Mouse (Mus musculus) liver, embryonic 14.5 days (tissue): Measurements from ENCODE around the gene Saa3.

Source experiments
- CTCF ChIP-seq: IDR thresholded peaks from 2 replicates; pipeline ENCODE4 v1.5.1; 2016; ENCODE audit warnings: antibody characterized with exemption, low read depth, control low read depth
- EP300 ChIP-seq: IDR thresholded peaks from 2 replicates; pipeline ENCODE4 v1.6.1; 2016; ENCODE audit warnings: antibody characterized with exemption, low read depth

- no peak for TF ChIP-seq CTCF
- no peak for TF ChIP-seq EP300
Measured at GRCm38 (mm10) chr7:46724396-46724795, 8.9 kb upstream of the Saa3 start.
